Mouse (Mus musculus) forebrain, postnatal 0 days (tissue): ENCODE results near the gene Fip1l1. TPM values are rescaled to one million over a fixed set of nuclear protein-coding genes. Genes with fewer than 3 reads are reported as not detected.

Source experiments
- ATAC-seq: fragments of 200-750 bp; cut with Nextera tagmentation; 2 replicates; pipeline ENCODE4 v1.8.0; 2017; ENCODE audit warnings: mild to moderate bottlenecking, moderate library complexity
- DNase-seq: peaks from one replicate; pipeline ENCODE4 v3.0.0-alpha.2; 2015
- H3K27ac ChIP-seq: fragments of 300-500 bp; sonication (generic); 2 replicates; pipeline ENCODE4 v1.5.1; 2014; ENCODE audit warnings: low read depth, mild to moderate bottlenecking, antibody characterized with exemption, low read length, moderate library complexity, mixed read lengths
- H3K27me3 ChIP-seq: fragments of 300-500 bp; sonication (generic); 2 replicates; pipeline ENCODE4 v1.6.1; 2014; ENCODE audit warnings: mild to moderate bottlenecking, low read length, mixed read lengths; ENCODE audit not compliant: insufficient read depth
- H3K36me3 ChIP-seq: fragments of 300-500 bp; sonication (generic); 2 replicates; pipeline ENCODE4 v1.6.1; 2014; ENCODE audit warnings: mild to moderate bottlenecking, moderate library complexity; ENCODE audit not compliant: insufficient read depth
- H3K4me1 ChIP-seq: fragments of 300-500 bp; sonication (generic); 2 replicates; pipeline ENCODE4 v1.6.1; 2014; ENCODE audit warnings: antibody characterized with exemption; ENCODE audit not compliant: insufficient read depth
- H3K4me2 ChIP-seq: fragments of 300-500 bp; sonication (generic); 2 replicates; pipeline ENCODE4 v1.6.1; 2014; ENCODE audit warnings: low read depth, mild to moderate bottlenecking, moderate library complexity
- H3K4me3 ChIP-seq: fragments of 300-500 bp; sonication (generic); 2 replicates; pipeline ENCODE4 v1.5.1; 2014; ENCODE audit warnings: low read depth, low read length, mixed read lengths
- H3K9ac ChIP-seq: fragments of 300-500 bp; sonication (generic); 2 replicates; pipeline ENCODE4 v1.6.1; 2014; ENCODE audit warnings: mild to moderate bottlenecking
- H3K9me3 ChIP-seq: fragments of 300-500 bp; sonication (generic); 2 replicates; pipeline ENCODE4 v1.6.1; 2016; ENCODE audit warnings: low read length
- CTCF ChIP-seq: sonication (generic); IDR thresholded peaks from 2 replicates; pipeline ENCODE4 v1.5.1; 2016; ENCODE audit warnings: antibody characterized with exemption, control low read depth, low read depth
- WGBS: fragments of 180-500 bp; shearing (Covaris S2); extraction: QIAGEN DNeasy Blood & Tissue Kit; methylation state at CpG from one replicate; pipeline ENCODE4 v1.1.7; 2014; 5-methylcytosine and 5-hydroxymethylcytosine counted together
- polyA plus RNA-seq: library from polyadenylated mRNA; unstranded; fragments of >200 nt; fragmentation: Nextera tagmentation; extraction: Ambion mirVana; gene quantifications from 2 replicates; pipeline ENCODE4 v1.2.1, GENCODE M21; 2015
- total RNA-seq: library from RNA; depleted of rRNA; stranded (reverse); fragments of >200 nt; gene quantifications from 2 replicates; pipeline ENCODE4 v1.2.3, GENCODE M21; 2014

The Fip1l1 gene
- total and polyA plus RNA-seq, 2 experiments from 2014 or later, result 62.1 to 67.8 TPM

- TF ChIP-seq CTCF, result no peak
- H3K9me3 ChIP-seq, result no peaks in the 10 kb centered on the region
- H3K36me3 ChIP-seq, result no peaks in the 10 kb centered on the region
- peak overlapping the region; percentile 93 for H3K9ac ChIP-seq
- H3K27ac ChIP-seq, result no peak overlapping the region
- 42% methylated on average over 12 of the region's 12 CpGs for WGBS
- H3K4me2 ChIP-seq, result peak overlapping the region; percentile 73
- no peak for DNase-seq
- no peak for ATAC-seq
- H3K4me1 ChIP-seq, result peaks cover 15% of the 10 kb centered on the region; the same call in 1 of the 2 replicates
- H3K4me3 ChIP-seq, result peak overlapping the region; percentile 79
- H3K27me3 ChIP-seq, result no peaks in the 10 kb centered on the region
These were observed 1.1 kb downstream of the Fip1l1 start for GRCm38 (mm10) chr5:74536180-74536947.

- 93% methylated on average over 4 of the region's 4 CpGs for WGBS
- H3K36me3 ChIP-seq, result peaks cover 35% of the 10 kb centered on the region
- no peak for TF ChIP-seq CTCF
- no peaks in the 10 kb centered on the region for H3K4me1 ChIP-seq
- ATAC-seq, result no peak
- H3K9ac ChIP-seq, result no peak overlapping the region
- H3K27me3 ChIP-seq, result no peaks in the 10 kb centered on the region
- no peak for DNase-seq
- H3K9me3 ChIP-seq, result no peaks in the 10 kb centered on the region
- no peak overlapping the region for H3K4me2 ChIP-seq
- H3K4me3 ChIP-seq, result no peak overlapping the region
- H3K27ac ChIP-seq, result no peak overlapping the region
These were observed 10.4 kb downstream of the Fip1l1 start for GRCm38 (mm10) chr5:74545606-74546005.

- Histone ChIP-seq H3K27me3 (no peaks in the 10 kb centered on the region), H3K4me2 (no peak overlapping the region), H3K9ac (no peak overlapping the region), H3K4me3 (no peak overlapping the region), H3K27ac (no peak overlapping the region), H3K9me3 (no peaks in the 10 kb centered on the region), H3K4me1 (no peaks in the 10 kb centered on the region), H3K36me3 (peaks cover 30% of the 10 kb centered on the region)
- 67% methylated on average over 8 of the region's 8 CpGs for WGBS
- DNase-seq, result peak; percentile 17
- no peak for TF ChIP-seq CTCF
- ATAC-seq, result no peak
These were observed 14.3 kb downstream of the Fip1l1 start for GRCm38 (mm10) chr5:74549566-74549965.

GRCm38 (mm10) chr5:74561151-74561550 lies 25.9 kb downstream of the Fip1l1 start:
- Histone ChIP-seq H3K36me3 (peaks cover 40% of the 10 kb centered on the region), H3K4me2 (no peak overlapping the region), H3K4me1 (no peaks in the 10 kb centered on the region), H3K27me3 (no peaks in the 10 kb centered on the region), H3K9me3 (no peaks in the 10 kb centered on the region), H3K27ac (no peak overlapping the region), H3K4me3 (no peak overlapping the region), H3K9ac (no peak overlapping the region)
- ATAC-seq, result no peak
- no peak for TF ChIP-seq CTCF
- no peak for DNase-seq
- WGBS, result 98% methylated on average over 1 of the region's 1 CpGs

GRCm38 (mm10) chr5:74571767-74572166 lies 36.5 kb downstream of the Fip1l1 start:
- WGBS, result 90% methylated on average over 6 of the region's 6 CpGs
- no peaks in the 10 kb centered on the region for H3K4me1 ChIP-seq
- H3K4me2 ChIP-seq, result no peak overlapping the region
- H3K4me3 ChIP-seq, result no peak overlapping the region
- no peak overlapping the region for H3K27ac ChIP-seq
- H3K9me3 ChIP-seq, result no peaks in the 10 kb centered on the region
- DNase-seq, result no peak
- TF ChIP-seq CTCF, result no peak
- no peak overlapping the region for H3K9ac ChIP-seq
- no peaks in the 10 kb centered on the region for H3K27me3 ChIP-seq
- no peak for ATAC-seq
- peaks cover 16% of the 10 kb centered on the region for H3K36me3 ChIP-seq

- H3K9ac ChIP-seq, result no peak overlapping the region
- 93% methylated on average over 7 of the region's 7 CpGs for WGBS
- no peaks in the 10 kb centered on the region for H3K27me3 ChIP-seq
- no peak overlapping the region for H3K27ac ChIP-seq
- H3K9me3 ChIP-seq, result no peaks in the 10 kb centered on the region
- no peak overlapping the region for H3K4me3 ChIP-seq
- H3K36me3 ChIP-seq, result peaks cover 40% of the 10 kb centered on the region
- no peak for ATAC-seq
- H3K4me1 ChIP-seq, result no peaks in the 10 kb centered on the region
- no peak for DNase-seq
- no peak overlapping the region for H3K4me2 ChIP-seq
- TF ChIP-seq CTCF, result no peak
These were observed 53.9 kb downstream of the Fip1l1 start for GRCm38 (mm10) chr5:74589133-74589532.

GRCm38 (mm10) chr5:74591413-74591812 lies 56.2 kb downstream of the Fip1l1 start:
- WGBS, result 93% methylated on average over 5 of the region's 5 CpGs
- TF ChIP-seq CTCF, result peak; percentile 48
- no peak overlapping the region for H3K27ac ChIP-seq
- DNase-seq (no peak), ATAC-seq (peak; percentile 66)
- H3K4me1 ChIP-seq, result no peaks in the 10 kb centered on the region
- no peaks in the 10 kb centered on the region for H3K27me3 ChIP-seq
- no peak overlapping the region for H3K9ac ChIP-seq
- no peak overlapping the region for H3K4me2 ChIP-seq
- H3K4me3 ChIP-seq, result no peak overlapping the region
- H3K36me3 ChIP-seq, result peaks cover 51% of the 10 kb centered on the region
- H3K9me3 ChIP-seq, result no peaks in the 10 kb centered on the region
